Mouse (Mus musculus): ENCODE data around the gene Pthlh. TPM values are rescaled to one million over a fixed set of nuclear protein-coding genes. Genes with fewer than 3 reads are reported as not detected.

Gene Pthlh
- polyA plus RNA-seq, 1 experiment from 2014 or later = 2.3 TPM

GRCm38 (mm10) chr6:147226696-147227095 lies 37.3 kb downstream of the Pthlh start:
- H3K36me3 ChIP-seq (ENCODE audit: control insufficient read depth, insufficient read depth, low read length) = no peaks in the 10 kb centered on the region
- H3K9me3 ChIP-seq (ENCODE audit: control insufficient read depth, low read length) = no peaks in the 10 kb centered on the region
- no peaks in the 10 kb centered on the region for H3K4me1 ChIP-seq (ENCODE audit: control insufficient read depth, insufficient read depth, low read length)
- H3K27ac ChIP-seq (replicated peaks; ENCODE audit: low read depth, low read length) = no peak overlapping the region
- DNase-seq (ENCODE audit: low spot score) = no peak
- WGBS = 88% methylated on average over 1 of the region's 1 CpGs
- H3K9ac ChIP-seq (ENCODE audit: low read length) = no peak overlapping the region
- no peaks in the 10 kb centered on the region for H3K27me3 ChIP-seq (ENCODE audit: control insufficient read depth, insufficient read depth, low read length)
- no peak overlapping the region for H3K4me2 ChIP-seq (ENCODE audit: low read depth, severe bottlenecking)
- ATAC-seq (ENCODE audit: insufficient number of reproducible peaks, low FRiP score, low TSS enrichment, low read depth) = no peak
- no peak overlapping the region for H3K4me3 ChIP-seq (ENCODE audit: low read depth, low read length)

GRCm38 (mm10) chr6:147219099-147219498 lies 44.9 kb downstream of the Pthlh start:
- Histone ChIP-seq H3K4me2 (ENCODE audit: low read depth, severe bottlenecking) (no peak overlapping the region), H3K9ac (ENCODE audit: low read length) (no peak overlapping the region), H3K27me3 (ENCODE audit: control insufficient read depth, insufficient read depth, low read length) (no peaks in the 10 kb centered on the region), H3K9me3 (ENCODE audit: control insufficient read depth, low read length) (no peaks in the 10 kb centered on the region), H3K4me1 (ENCODE audit: control insufficient read depth, insufficient read depth, low read length) (peaks cover 2% of the 10 kb centered on the region; the same call in 1 of the 2 replicates), H3K4me3 (ENCODE audit: low read depth, low read length) (no peak overlapping the region), H3K36me3 (ENCODE audit: control insufficient read depth, insufficient read depth, low read length) (no peaks in the 10 kb centered on the region), H3K27ac (replicated peaks; ENCODE audit: low read depth, low read length) (no peak overlapping the region)
- ATAC-seq (ENCODE audit: insufficient number of reproducible peaks, low FRiP score, low TSS enrichment, low read depth) (no peak), DNase-seq (ENCODE audit: low spot score) (peak; percentile 25)
- WGBS = 56% methylated on average over 5 of the region's 5 CpGs

GRCm38 (mm10) chr6:147216156-147216555 lies 47.8 kb downstream of the Pthlh start:
- H3K9me3 ChIP-seq (ENCODE audit: control insufficient read depth, low read length) = no peaks in the 10 kb centered on the region
- H3K9ac ChIP-seq (ENCODE audit: low read length) = no peak overlapping the region
- ATAC-seq (ENCODE audit: insufficient number of reproducible peaks, low FRiP score, low TSS enrichment, low read depth) (no peak), DNase-seq (ENCODE audit: low spot score) (no peak)
- H3K4me2 ChIP-seq (ENCODE audit: low read depth, severe bottlenecking) = no peak overlapping the region
- H3K4me1 ChIP-seq (ENCODE audit: control insufficient read depth, insufficient read depth, low read length) = peaks cover 2% of the 10 kb centered on the region; the same call in 1 of the 2 replicates
- no peak overlapping the region for H3K4me3 ChIP-seq (ENCODE audit: low read depth, low read length)
- no peaks in the 10 kb centered on the region for H3K36me3 ChIP-seq (ENCODE audit: control insufficient read depth, insufficient read depth, low read length)
- no peak overlapping the region for H3K27ac ChIP-seq (replicated peaks; ENCODE audit: low read depth, low read length)
- H3K27me3 ChIP-seq (ENCODE audit: control insufficient read depth, insufficient read depth, low read length) = no peaks in the 10 kb centered on the region
- 89% methylated on average over 1 of the region's 1 CpGs for WGBS

- H3K9ac ChIP-seq (ENCODE audit: low read length) = no peak overlapping the region
- H3K9me3 ChIP-seq (ENCODE audit: control insufficient read depth, low read length) = no peaks in the 10 kb centered on the region
- no peaks in the 10 kb centered on the region for H3K36me3 ChIP-seq (ENCODE audit: control insufficient read depth, insufficient read depth, low read length)
- H3K27ac ChIP-seq (replicated peaks; ENCODE audit: low read depth, low read length) = no peak overlapping the region
- no peaks in the 10 kb centered on the region for H3K4me1 ChIP-seq (ENCODE audit: control insufficient read depth, insufficient read depth, low read length)
- no peak for ATAC-seq (ENCODE audit: insufficient number of reproducible peaks, low FRiP score, low TSS enrichment, low read depth)
- H3K27me3 ChIP-seq (ENCODE audit: control insufficient read depth, insufficient read depth, low read length) = no peaks in the 10 kb centered on the region
- WGBS = 58% methylated on average over 5 of the region's 5 CpGs
- DNase-seq (ENCODE audit: low spot score) = no peak
- no peak overlapping the region for H3K4me3 ChIP-seq (ENCODE audit: low read depth, low read length)
- H3K4me2 ChIP-seq (ENCODE audit: low read depth, severe bottlenecking) = no peak overlapping the region
Measured at GRCm38 (mm10) chr6:147207821-147208330, 56.1 kb downstream of the Pthlh start.

Other genes starting within 250 kb of the Pthlh start
- 1.1 and 1.3 TPM in 2 replicates for gene Rep15, start 231.6 kb downstream of the Pthlh start, polyA plus RNA-seq (2014; fragmentation: Nextera tagmentation; extraction: Ambion mirVana)
- gene Mrps35, start 221.4 kb downstream of the Pthlh start, polyA plus RNA-seq (2014; fragmentation: Nextera tagmentation; extraction: Ambion mirVana) = 111 and 115 TPM in 2 replicates
- gene Mansc4, start 177.2 kb downstream of the Pthlh start, polyA plus RNA-seq (2014; fragmentation: Nextera tagmentation; extraction: Ambion mirVana) = 1.9 and 2.5 TPM in 2 replicates
- gene Klhl42, start 172.8 kb downstream of the Pthlh start, polyA plus RNA-seq (2014; fragmentation: Nextera tagmentation; extraction: Ambion mirVana) = 10.2 and 10.6 TPM in 2 replicates
- gene Ccdc91, start 211.6 kb upstream of the Pthlh start, polyA plus RNA-seq (2014; fragmentation: Nextera tagmentation; extraction: Ambion mirVana) = 22.0 and 26.9 TPM in 2 replicates